Mouse (Mus musculus) C2C12 (cell line): ENCODE measurements around the gene Pgam2. TPM values are rescaled to one million over a fixed set of nuclear protein-coding genes. Genes with fewer than 3 reads are reported as not detected.

Experiments
- H3K27me3 ChIP-seq: one replicate; pipeline ENCODE4 v1.6.1; 2011; ENCODE audit not compliant: control insufficient read depth, insufficient read depth, insufficient read length
- H3K36me3 ChIP-seq: one replicate; pipeline ENCODE4 v1.6.1; 2011; ENCODE audit not compliant: control insufficient read depth, insufficient read depth
- H3K4me3 ChIP-seq: one replicate; pipeline ENCODE4 v1.5.1; 2011; ENCODE audit warnings: mild to moderate bottlenecking, control low read depth; ENCODE audit not compliant: poor library complexity, insufficient read depth, severe bottlenecking
- H3K79me2 ChIP-seq: one replicate; pipeline ENCODE4 v1.6.1; 2011; ENCODE audit not compliant: control insufficient read depth, insufficient read depth
- H3K79me3 ChIP-seq: one replicate; pipeline ENCODE4 v1.6.1; 2011; ENCODE audit warnings: low read depth, control low read depth
- H3ac ChIP-seq: one replicate; pipeline ENCODE3; 2011; ENCODE audit warnings: low read depth; ENCODE audit not compliant: control insufficient read depth, insufficient read length
- CEBPB ChIP-seq: IDR thresholded peaks from one replicate; pipeline ENCODE4 v1.6.1; 2011; ENCODE audit warnings: low read depth, mild to moderate bottlenecking, control low read depth, moderate library complexity
- CTCF ChIP-seq: IDR thresholded peaks from one replicate; pipeline ENCODE4 v1.5.1; 2011; ENCODE audit not compliant: control insufficient read depth, insufficient read depth, insufficient read length
- FOSL1 ChIP-seq: IDR thresholded peaks from one replicate; pipeline ENCODE4 v1.8.0; 2011; ENCODE audit warnings: mild to moderate bottlenecking, low read length; ENCODE audit not compliant: poor library complexity, insufficient read depth, severe bottlenecking
- MAX ChIP-seq: IDR thresholded peaks from one replicate; pipeline ENCODE4 v1.6.1; 2011; ENCODE audit warnings: mild to moderate bottlenecking, control low read depth
- MYOD1 ChIP-seq: IDR thresholded peaks from one replicate; pipeline ENCODE4 v1.6.1; 2011; ENCODE audit warnings: low read depth; ENCODE audit not compliant: control insufficient read depth, insufficient read length
- MYOG ChIP-seq: IDR thresholded peaks from one replicate; pipeline ENCODE4 v1.6.1; 2011; ENCODE audit not compliant: control insufficient read depth, insufficient read length; ENCODE audit errors: extremely low read depth
- USF1 ChIP-seq: IDR thresholded peaks from one replicate; pipeline ENCODE4 v1.6.1; 2011; ENCODE audit warnings: low read depth, mild to moderate bottlenecking, control low read depth, moderate library complexity
- polyA plus RNA-seq: library from polyadenylated mRNA; unstranded; fragments of >200 nt; fragmentation: generic; extraction: Trizol; gene quantifications from one replicate; pipeline ENCODE4 v1.2.1, GENCODE M21; 2012; ENCODE audit warnings: missing spikeins

Pgam2 gene
- polyA plus RNA-seq, 1 experiment = 3.3 TPM

- TF ChIP-seq CTCF (no peak), MYOD1 (no peak), USF1 (no peak), CEBPB (no peak), MYOG (no peak), MAX (no peak), FOSL1 (no peak)
- Histone ChIP-seq H3K79me3 (peaks cover 9% of the 10 kb centered on the region), H3K27me3 (no peaks in the 10 kb centered on the region), H3ac (no peak overlapping the region), H3K36me3 (peaks cover 21% of the 10 kb centered on the region), H3K4me3 (no peak overlapping the region), H3K79me2 (peaks cover 28% of the 10 kb centered on the region)
Measured at GRCm38 (mm10) chr11:5766019-5766418, 37.5 kb downstream of the Pgam2 start.

DNA sequence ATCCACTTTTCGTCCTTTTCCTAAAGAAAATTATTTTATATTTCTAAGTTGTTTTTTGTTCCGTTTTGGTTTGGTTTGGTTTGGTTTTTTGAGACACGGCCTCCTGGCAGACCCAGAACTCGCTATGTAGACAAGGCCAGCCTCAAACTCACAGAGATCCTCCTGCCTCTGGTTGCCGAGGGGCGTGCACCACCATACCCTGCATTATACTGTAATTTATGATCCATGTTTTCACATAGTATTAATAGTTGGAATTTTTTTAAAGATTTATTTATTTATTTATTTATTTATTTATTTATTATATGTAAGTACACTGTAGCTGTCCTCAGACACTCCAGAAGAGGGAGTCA lies 40.9 kb downstream of the Pgam2 start:
- Histone ChIP-seq H3ac (no peak overlapping the region), H3K36me3 (peaks cover 10% of the 10 kb centered on the region)
- no peak for TF ChIP-seq CEBPB
- TF ChIP-seq CTCF = no peak
- no peak for TF ChIP-seq FOSL1

GRCm38 (mm10) chr11:5761820-5762632 lies 41.5 kb downstream of the Pgam2 start, which contains the start of gene Urgcp:
TSS of gene Urgcp (minus strand) at chr11:5762376.
- H3K36me3 ChIP-seq = peaks cover 5% of the 10 kb centered on the region
- peaks cover 15% of the 10 kb centered on the region for H3K79me3 ChIP-seq
- H3ac ChIP-seq = peak within 1 kb of the TSS; percentile 91
- peaks cover 57% of the 10 kb centered on the region for H3K79me2 ChIP-seq
- TF ChIP-seq USF1 (peak; percentile 92), FOSL1 (no peak), CTCF (no peak), MYOG (no peak), MYOD1 (no peak), CEBPB (no peak), MAX (peak; percentile 82)
- H3K4me3 ChIP-seq = peak within 1 kb of the TSS; percentile 64
- H3K27me3 ChIP-seq = no peaks in the 10 kb centered on the region

More for the DNA sequence above, 40.9 kb downstream of the Pgam2 start:
- Histone ChIP-seq H3K27me3 (no peaks in the 10 kb centered on the region), H3K4me3 (peak overlapping the region; percentile 30), H3K79me3 (peaks cover 15% of the 10 kb centered on the region), H3K79me2 (peaks cover 51% of the 10 kb centered on the region)

- Histone ChIP-seq H3K4me3 (no peak overlapping the region), H3K27me3 (no peaks in the 10 kb centered on the region), H3ac (no peak overlapping the region), H3K36me3 (no peaks in the 10 kb centered on the region), H3K79me2 (peaks cover 14% of the 10 kb centered on the region), H3K79me3 (no peaks in the 10 kb centered on the region)
- TF ChIP-seq MYOD1 = no peak
Measured at GRCm38 (mm10) chr11:5753755-5754154, 49.8 kb downstream of the Pgam2 start.

Other genes with a start within 250 kb of the Pgam2 start
- gene Ankrd36, start 234.0 kb downstream of the Pgam2 start, polyA plus RNA-seq = not detected
- gene Mrps24, start 88.1 kb downstream of the Pgam2 start, polyA plus RNA-seq = 150 TPM
- 22.3 TPM for gene Urgcp, start 41.4 kb downstream of the Pgam2 start, polyA plus RNA-seq
- 91.3 TPM for gene Dbnl, start 15.2 kb downstream of the Pgam2 start, polyA plus RNA-seq
- gene Polm, start 34.3 kb upstream of the Pgam2 start, polyA plus RNA-seq = 6.8 TPM
- 121 TPM for gene Aebp1, start 58.2 kb upstream of the Pgam2 start, polyA plus RNA-seq
- 154 TPM for gene Pold2, start 74.6 kb upstream of the Pgam2 start, polyA plus RNA-seq
- not detected for gene Myl7, start 95.0 kb upstream of the Pgam2 start, polyA plus RNA-seq
- not detected for gene Gck, start 146.3 kb upstream of the Pgam2 start, polyA plus RNA-seq
- gene Ykt6, start 152.0 kb upstream of the Pgam2 start, polyA plus RNA-seq = 93.3 TPM